Mouse (Mus musculus) urinary bladder, postnatal 4 days (tissue): ENCODE measurements at regions not wholly inside any gene's neighbourhood (a gene's known extent, or its start where the extent isn't known, plus 50 kb on each side); places are given as distances from the start of the nearest gene placed in this dataset.
A peak's percentile ranks its signal among the peaks of the same experiment; 100 is the strongest.

ENCODE experiments used
- DNase-seq, 2 experiments: peaks; one replicate each; pipeline ENCODE4 v3.0.0; 2021 to 2022; ENCODE audit warnings: low spot score in 2 of 2

- no peak for DNase-seq
Observed at GRCm38 (mm10) chr10:24437177-24437576, 158.1 kb upstream of the Ccn2 start.

- no peak for DNase-seq
Observed at GRCm38 (mm10) chr10:24444572-24444971, 150.7 kb upstream of the Ccn2 start.

- DNase-seq, result no peak
Observed at GRCm38 (mm10) chr10:24445036-24445435, 150.2 kb upstream of the Ccn2 start.

- no peak for DNase-seq
Observed at GRCm38 (mm10) chr10:24446168-24446567, 149.1 kb upstream of the Ccn2 start.

GRCm38 (mm10) chr10:24447135-24447534, 148.1 kb upstream of the Ccn2 start:
- peak in 1 of 2 experiments; percentile 21 for DNase-seq

- DNase-seq, result peak in 1 of 2 experiments; percentile 65
Observed at GRCm38 (mm10) chr10:24448001-24448561, 147.2 kb upstream of the Ccn2 start.

- DNase-seq, result no peak
Observed at GRCm38 (mm10) chr10:24453507-24453906, 141.7 kb upstream of the Ccn2 start.

- no peak for DNase-seq
Observed at GRCm38 (mm10) chr10:24458667-24459066, 136.6 kb upstream of the Ccn2 start.

GRCm38 (mm10) chr10:24463873-24464272, 131.4 kb upstream of the Ccn2 start:
- no peak for DNase-seq

GRCm38 (mm10) chr10:24464377-24464776, 130.9 kb upstream of the Ccn2 start:
- no peak for DNase-seq

- no peak for DNase-seq
Observed at GRCm38 (mm10) chr10:24469741-24470140, 125.5 kb upstream of the Ccn2 start.

- no peak for DNase-seq
Observed at GRCm38 (mm10) chr10:24471521-24471920, 123.7 kb upstream of the Ccn2 start.

- no peak for DNase-seq
Observed at GRCm38 (mm10) chr10:24476288-24476687, 119.0 kb upstream of the Ccn2 start.

GRCm38 (mm10) chr10:24478535-24478934, 116.7 kb upstream of the Ccn2 start:
- DNase-seq, result no peak

GRCm38 (mm10) chr10:24479148-24479547, 116.1 kb upstream of the Ccn2 start:
- no peak for DNase-seq

GRCm38 (mm10) chr10:24481926-24482612, 113.2 kb upstream of the Ccn2 start:
- no peak for DNase-seq

- DNase-seq, result no peak
Observed at GRCm38 (mm10) chr10:24483053-24483452, 112.2 kb upstream of the Ccn2 start.

GRCm38 (mm10) chr10:24484101-24484660, 111.1 kb upstream of the Ccn2 start:
- no peak for DNase-seq

- DNase-seq, result no peak
Observed at GRCm38 (mm10) chr10:24485461-24485860, 109.8 kb upstream of the Ccn2 start.

- no peak for DNase-seq
Observed at GRCm38 (mm10) chr10:24486224-24486623, 109.0 kb upstream of the Ccn2 start.

- no peak for DNase-seq
Observed at GRCm38 (mm10) chr10:24487915-24488314, 107.3 kb upstream of the Ccn2 start.

GRCm38 (mm10) chr10:24490432-24490831, 104.8 kb upstream of the Ccn2 start:
- DNase-seq, result no peak

GRCm38 (mm10) chr10:24491848-24492247, 103.4 kb upstream of the Ccn2 start:
- DNase-seq, result no peak
